Mouse (Mus musculus): ENCODE results near the gene Mdm2. TPM values are rescaled to one million over a fixed set of nuclear protein-coding genes. Genes with fewer than 3 reads are reported as not detected.

The Mdm2 gene
- polyA plus RNA-seq, 1 experiment from 2014 or later, result 53.6 TPM

- Histone ChIP-seq H3K9ac (no peak overlapping the region), H3K27ac (no peak overlapping the region), H3K4me1 (replicated peaks) (peaks cover 6% of the 10 kb centered on the region), H3K4me2 (peak overlapping the region; percentile 35), H3K36me3 (no peaks in the 10 kb centered on the region), H3K9me3 (no peaks in the 10 kb centered on the region), H3K27me3 (no peaks in the 10 kb centered on the region), H3K4me3 (no peak overlapping the region)
- 77% methylated on average over 14 of the region's 14 CpGs for WGBS
- no peak for ATAC-seq (ENCODE audit: low FRiP score)
These were observed 47.3 kb downstream of the Mdm2 start for GRCm38 (mm10) chr10:117663056-117663864.

- Histone ChIP-seq H3K27ac (no peak overlapping the region), H3K9ac (no peak overlapping the region), H3K4me3 (no peak overlapping the region), H3K9me3 (no peaks in the 10 kb centered on the region), H3K4me2 (no peak overlapping the region), H3K36me3 (no peaks in the 10 kb centered on the region), H3K4me1 (replicated peaks) (peaks cover 6% of the 10 kb centered on the region), H3K27me3 (no peaks in the 10 kb centered on the region)
- WGBS, result 82% methylated on average over 15 of the region's 15 CpGs
- ATAC-seq (ENCODE audit: low FRiP score), result no peak
These were observed 48.1 kb downstream of the Mdm2 start for GRCm38 (mm10) chr10:117662316-117663055.

GRCm38 (mm10) chr10:117659819-117660218 lies 50.7 kb downstream of the Mdm2 start:
- Histone ChIP-seq H3K4me1 (replicated peaks) (peaks cover 6% of the 10 kb centered on the region), H3K36me3 (no peaks in the 10 kb centered on the region), H3K9ac (no peak overlapping the region), H3K4me3 (no peak overlapping the region), H3K9me3 (no peaks in the 10 kb centered on the region), H3K27me3 (no peaks in the 10 kb centered on the region), H3K4me2 (no peak overlapping the region), H3K27ac (no peak overlapping the region)
- no peak for ATAC-seq (ENCODE audit: low FRiP score)
- 61% methylated on average over 11 of the region's 11 CpGs for WGBS

GRCm38 (mm10) chr10:117659430-117659813 lies 51.1 kb downstream of the Mdm2 start:
- Histone ChIP-seq H3K4me3 (no peak overlapping the region), H3K27me3 (no peaks in the 10 kb centered on the region), H3K9me3 (no peaks in the 10 kb centered on the region), H3K4me2 (no peak overlapping the region), H3K9ac (no peak overlapping the region), H3K4me1 (replicated peaks) (peaks cover 6% of the 10 kb centered on the region), H3K27ac (no peak overlapping the region), H3K36me3 (no peaks in the 10 kb centered on the region)
- WGBS, result 54% methylated on average over 11 of the region's 11 CpGs
- no peak for ATAC-seq (ENCODE audit: low FRiP score)

GRCm38 (mm10) chr10:117658522-117659429 lies 51.8 kb downstream of the Mdm2 start:
- WGBS, result 94% methylated on average over 14 of the region's 14 CpGs
- Histone ChIP-seq H3K9me3 (no peaks in the 10 kb centered on the region), H3K9ac (no peak overlapping the region), H3K4me2 (no peak overlapping the region), H3K4me1 (replicated peaks) (peaks cover 1% of the 10 kb centered on the region), H3K36me3 (no peaks in the 10 kb centered on the region), H3K4me3 (no peak overlapping the region), H3K27me3 (no peaks in the 10 kb centered on the region), H3K27ac (no peak overlapping the region)
- ATAC-seq (ENCODE audit: low FRiP score), result no peak

- no peaks in the 10 kb centered on the region for H3K9me3 ChIP-seq
- 85% methylated on average over 3 of the region's 3 CpGs for WGBS
- no peak overlapping the region for H3K4me3 ChIP-seq
- no peaks in the 10 kb centered on the region for H3K4me1 ChIP-seq (replicated peaks)
- H3K27ac ChIP-seq, result no peak overlapping the region
- H3K36me3 ChIP-seq, result no peaks in the 10 kb centered on the region
- no peak overlapping the region for H3K9ac ChIP-seq
- no peak for ATAC-seq (ENCODE audit: low FRiP score)
- no peaks in the 10 kb centered on the region for H3K27me3 ChIP-seq
- no peak overlapping the region for H3K4me2 ChIP-seq
These were observed 52.8 kb downstream of the Mdm2 start for GRCm38 (mm10) chr10:117657659-117658306.

GRCm38 (mm10) chr10:117656985-117657658 lies 53.4 kb downstream of the Mdm2 start:
- no peak overlapping the region for H3K9ac ChIP-seq
- H3K4me1 ChIP-seq (replicated peaks), result no peaks in the 10 kb centered on the region
- H3K4me3 ChIP-seq, result no peak overlapping the region
- H3K27me3 ChIP-seq, result no peaks in the 10 kb centered on the region
- no peaks in the 10 kb centered on the region for H3K36me3 ChIP-seq
- H3K27ac ChIP-seq, result no peak overlapping the region
- WGBS, result 78% methylated on average over 7 of the region's 7 CpGs
- H3K4me2 ChIP-seq, result no peak overlapping the region
- ATAC-seq (ENCODE audit: low FRiP score), result no peak
- no peaks in the 10 kb centered on the region for H3K9me3 ChIP-seq

GRCm38 (mm10) chr10:117656662-117656962 lies 53.9 kb downstream of the Mdm2 start:
- H3K27me3 ChIP-seq, result no peaks in the 10 kb centered on the region
- H3K9ac ChIP-seq, result no peak overlapping the region
- H3K27ac ChIP-seq, result no peak overlapping the region
- no peak overlapping the region for H3K4me2 ChIP-seq
- no peak for ATAC-seq (ENCODE audit: low FRiP score)
- H3K36me3 ChIP-seq, result no peaks in the 10 kb centered on the region
- H3K4me1 ChIP-seq (replicated peaks), result no peaks in the 10 kb centered on the region
- H3K4me3 ChIP-seq, result no peak overlapping the region
- 91% methylated on average over 6 of the region's 6 CpGs for WGBS
- no peaks in the 10 kb centered on the region for H3K9me3 ChIP-seq

- no peak for ATAC-seq (ENCODE audit: low FRiP score)
- no peak overlapping the region for H3K9ac ChIP-seq
- H3K27me3 ChIP-seq, result no peaks in the 10 kb centered on the region
- H3K9me3 ChIP-seq, result no peaks in the 10 kb centered on the region
- WGBS, result 68% methylated on average over 7 of the region's 7 CpGs
- H3K4me3 ChIP-seq, result no peak overlapping the region
- no peaks in the 10 kb centered on the region for H3K36me3 ChIP-seq
- H3K27ac ChIP-seq, result no peak overlapping the region
- no peak overlapping the region for H3K4me2 ChIP-seq
- H3K4me1 ChIP-seq (replicated peaks), result no peaks in the 10 kb centered on the region
These were observed 54.5 kb downstream of the Mdm2 start for GRCm38 (mm10) chr10:117655908-117656661.

- H3K4me3 ChIP-seq, result no peak overlapping the region
- no peak overlapping the region for H3K4me2 ChIP-seq
- no peaks in the 10 kb centered on the region for H3K9me3 ChIP-seq
- no peaks in the 10 kb centered on the region for H3K4me1 ChIP-seq (replicated peaks)
- no peaks in the 10 kb centered on the region for H3K36me3 ChIP-seq
- peaks cover 4% of the 10 kb centered on the region; the same call in 1 of the 2 replicates for H3K27me3 ChIP-seq
- no peak for ATAC-seq (ENCODE audit: low FRiP score)
- no peak overlapping the region for H3K9ac ChIP-seq
- WGBS, result 92% methylated on average over 9 of the region's 9 CpGs
- H3K27ac ChIP-seq, result no peak overlapping the region
These were observed 55.1 kb downstream of the Mdm2 start for GRCm38 (mm10) chr10:117655460-117655859.

- peaks cover 6% of the 10 kb centered on the region; the same call in 1 of the 2 replicates for H3K27me3 ChIP-seq
- WGBS, result 85% methylated on average over 3 of the region's 3 CpGs
- no peak overlapping the region for H3K4me2 ChIP-seq
- H3K9ac ChIP-seq, result no peak overlapping the region
- no peaks in the 10 kb centered on the region for H3K9me3 ChIP-seq
- H3K4me1 ChIP-seq (replicated peaks), result no peaks in the 10 kb centered on the region
- no peak overlapping the region for H3K27ac ChIP-seq
- no peak overlapping the region for H3K4me3 ChIP-seq
- H3K36me3 ChIP-seq, result no peaks in the 10 kb centered on the region
- no peak for ATAC-seq (ENCODE audit: low FRiP score)
These were observed 55.9 kb downstream of the Mdm2 start for GRCm38 (mm10) chr10:117654576-117655123.

All from hindbrain, embryonic 13.5 days (tissue).